Mouse (Mus musculus) layer of hippocampus, postnatal 10 days (tissue): ENCODE data around the gene Ubxn6. TPM values are rescaled to one million over a fixed set of nuclear protein-coding genes. Genes with fewer than 3 reads are reported as not detected.
"Not testable (repeated sequence)": the region's sequence is repeated elsewhere in the genome, so short reads cannot be mapped to it uniquely, and the experiment has no call there.

Experiments
- DNase-seq, 2 experiments: peaks; one replicate each; pipeline ENCODE4 v3.0.0; 2021; ENCODE audit warnings: low spot score in 2 of 2
- long read RNA-seq: library from polyadenylated mRNA; stranded (forward); transcript quantifications from one replicate; pipeline ENCODE4 v2.0.0, GENCODE M21; 2023
- total RNA-seq, 2 experiments: library from RNA; stranded (reverse); gene quantifications; 2 replicates each; pipeline ENCODE4 v1.2.3; 2021

Gene Ubxn6
- total RNA-seq = 10 to 100 TPM; 68.5 to 70.6 TPM
- long read RNA-seq, transcript Ubxn6-201 (11 exons, 2,949 nt) = major isoform, 85 of 96 reads
- long read RNA-seq, partial matches to known transcripts = 5 of 96 reads
- long read RNA-seq, other reads (novel, unspliced or antisense) = 4 of 96 reads

DNA sequence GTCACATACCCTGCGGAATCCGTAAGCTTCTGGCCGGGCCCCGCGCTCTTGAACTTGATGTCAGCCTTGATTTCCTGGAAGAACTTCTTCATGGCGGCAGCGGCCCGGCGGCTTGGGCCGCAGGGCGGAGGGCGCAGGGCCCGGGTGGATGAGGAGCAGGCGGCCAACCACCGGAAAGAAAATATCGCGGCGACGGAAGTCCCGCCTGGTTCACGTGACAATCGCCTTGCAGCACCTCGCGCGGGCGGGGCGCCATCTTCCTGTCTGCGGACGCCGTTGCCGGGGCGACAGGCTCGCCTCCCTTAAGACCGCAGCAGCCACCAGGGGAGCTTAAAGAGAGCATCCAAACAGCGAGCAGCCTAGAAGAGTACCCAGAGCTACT is at the start of gene Ubxn6:
TSS of gene Ubxn6 (minus strand) at position 202 of the 382 bp plus-strand sequence.
- peak; percentile 97 to 98 for DNase-seq

DNA sequence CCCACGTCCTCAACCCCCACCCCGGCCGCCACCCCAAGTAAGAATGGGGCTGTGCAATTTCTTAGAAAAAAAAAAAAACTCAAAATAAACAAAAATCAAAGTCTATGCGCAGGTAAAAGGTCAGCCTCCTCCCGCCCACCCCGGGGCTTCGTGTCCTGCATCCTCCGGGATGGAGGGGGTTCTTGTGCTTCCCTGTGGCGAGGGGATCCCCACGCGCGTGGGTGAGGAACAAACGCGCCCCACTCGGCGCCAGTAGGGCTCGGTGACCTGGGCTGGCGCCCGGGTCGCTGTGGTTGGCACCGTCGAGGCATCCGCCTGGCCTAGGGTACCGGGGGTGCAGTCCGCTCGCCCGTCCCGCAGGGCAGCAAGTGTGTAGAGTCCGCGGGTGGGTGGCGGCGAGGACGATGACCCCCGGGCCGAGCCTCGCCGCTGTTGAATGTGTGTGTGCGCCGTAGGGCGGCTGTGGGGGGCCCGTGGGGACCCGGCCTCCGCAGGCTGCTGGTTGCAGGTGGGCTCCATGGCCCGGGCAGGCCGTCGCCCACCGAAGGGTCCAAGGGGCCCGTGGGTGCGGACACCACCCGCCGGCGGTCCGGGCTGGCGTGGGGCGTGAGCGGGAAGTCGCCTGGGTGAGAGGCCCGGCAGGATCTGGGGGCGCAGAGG is 49.0 kb upstream of the Ubxn6 start:
- no peak for DNase-seq

DNA sequence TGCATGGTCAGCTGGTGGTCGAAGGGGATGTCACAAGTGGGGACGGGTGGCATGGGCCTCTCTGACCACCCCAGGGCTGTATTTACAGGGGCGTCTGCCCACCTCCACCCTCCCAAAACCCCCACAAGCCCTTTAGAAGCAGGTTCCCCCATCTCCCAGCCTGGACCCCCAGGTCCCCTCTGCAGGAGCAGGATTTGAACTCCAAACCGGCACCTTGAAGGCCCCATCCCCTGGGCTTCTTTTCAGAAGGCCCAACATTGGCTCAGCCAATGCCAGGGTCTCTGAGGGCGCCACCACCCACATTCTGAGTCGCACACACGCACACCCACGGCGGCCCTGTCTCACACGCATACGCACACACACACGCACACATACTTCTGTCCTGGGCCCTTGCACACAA is 48.3 kb upstream of the Ubxn6 start:
- no peak for DNase-seq

DNA sequence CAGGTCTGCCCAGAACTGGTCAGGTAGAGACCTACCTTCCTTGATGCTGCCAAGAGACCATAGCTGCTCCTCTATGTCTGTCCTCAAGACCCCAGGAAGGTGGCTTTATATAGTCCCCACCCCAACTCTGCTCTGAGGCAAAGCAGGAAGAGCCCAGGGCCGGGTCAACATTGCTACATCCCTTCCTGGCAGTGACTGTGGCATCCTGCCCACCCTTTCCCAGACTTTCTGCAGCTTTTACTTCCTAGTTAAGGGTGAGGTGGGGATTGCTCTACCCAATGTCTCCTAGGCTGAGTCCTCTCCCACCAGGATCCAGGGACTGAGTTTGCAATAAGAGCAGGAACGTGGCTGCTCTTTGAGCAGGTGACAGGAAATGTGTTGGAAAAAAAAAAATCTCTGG is 47.0 kb upstream of the Ubxn6 start, which contains the start of gene Lrg1:
TSS of gene Lrg1 (minus strand) at position 176 of the 400 bp plus-strand sequence.
- no peak for DNase-seq

DNA sequence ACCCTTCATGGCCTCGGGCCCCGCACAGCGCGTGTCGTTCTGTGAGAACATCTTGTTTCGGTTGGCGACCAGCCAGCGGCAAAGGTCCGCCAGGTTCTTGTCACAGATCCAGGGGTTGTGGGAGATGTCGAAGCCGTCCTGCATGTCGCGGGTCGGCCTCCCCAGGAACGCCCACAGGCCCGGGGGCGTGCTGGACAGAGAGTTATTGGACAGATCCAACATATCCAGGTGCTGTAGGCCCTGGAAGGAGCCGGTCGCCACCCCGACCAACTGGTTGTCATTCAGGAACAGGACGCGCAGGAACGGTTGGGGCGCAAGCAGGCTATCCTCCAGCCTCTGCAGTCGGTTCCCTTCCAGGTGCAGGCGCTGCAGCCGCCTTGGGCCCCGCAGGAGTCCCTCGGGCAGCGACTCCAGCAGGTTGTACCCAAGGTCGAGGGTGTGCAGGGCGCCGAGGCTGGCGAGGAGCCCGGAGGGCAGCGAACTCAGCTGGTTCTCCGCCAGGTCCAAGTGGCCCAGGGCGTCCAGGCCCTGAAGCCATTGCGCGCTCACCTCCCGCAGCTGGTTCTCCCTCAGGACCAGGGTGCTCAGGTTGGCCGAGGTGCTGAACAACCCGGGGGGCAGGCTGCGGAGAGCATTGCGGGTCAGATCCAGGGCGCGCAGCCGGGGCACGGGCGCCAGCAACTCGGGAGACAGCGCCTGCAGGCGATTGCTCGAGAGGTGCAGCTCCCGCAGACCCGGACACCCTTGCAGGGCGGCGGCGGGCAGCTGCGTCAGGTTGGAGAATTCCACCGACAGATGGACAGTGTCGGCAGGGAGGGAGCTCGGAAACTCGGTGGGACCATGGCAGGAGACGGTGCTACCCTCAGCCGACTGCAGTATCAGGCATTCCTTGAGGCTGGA is 45.4 kb upstream of the Ubxn6 start:
- peak in 1 of 2 experiments; percentile 43 for DNase-seq

DNA sequence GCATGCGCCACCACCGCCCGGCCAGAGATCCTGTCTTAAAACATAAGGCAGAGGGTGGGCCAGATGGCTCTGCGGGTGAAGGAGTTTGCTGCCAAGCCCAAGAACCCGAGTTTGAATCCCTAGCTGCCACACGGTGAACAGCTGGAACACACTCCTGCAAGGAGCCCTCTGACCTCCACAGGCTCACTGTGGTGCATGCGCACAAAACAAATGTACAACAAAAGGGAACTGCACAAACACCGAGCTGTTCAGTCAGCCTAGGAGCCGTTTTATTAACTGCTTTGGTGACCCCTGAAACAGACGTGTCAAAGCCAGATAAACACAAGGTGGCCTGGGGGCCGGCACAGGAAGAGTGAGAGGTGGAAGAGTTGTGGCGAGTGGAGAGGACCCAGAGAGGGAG is 44.6 kb upstream of the Ubxn6 start:
- DNase-seq = no peak

DNA sequence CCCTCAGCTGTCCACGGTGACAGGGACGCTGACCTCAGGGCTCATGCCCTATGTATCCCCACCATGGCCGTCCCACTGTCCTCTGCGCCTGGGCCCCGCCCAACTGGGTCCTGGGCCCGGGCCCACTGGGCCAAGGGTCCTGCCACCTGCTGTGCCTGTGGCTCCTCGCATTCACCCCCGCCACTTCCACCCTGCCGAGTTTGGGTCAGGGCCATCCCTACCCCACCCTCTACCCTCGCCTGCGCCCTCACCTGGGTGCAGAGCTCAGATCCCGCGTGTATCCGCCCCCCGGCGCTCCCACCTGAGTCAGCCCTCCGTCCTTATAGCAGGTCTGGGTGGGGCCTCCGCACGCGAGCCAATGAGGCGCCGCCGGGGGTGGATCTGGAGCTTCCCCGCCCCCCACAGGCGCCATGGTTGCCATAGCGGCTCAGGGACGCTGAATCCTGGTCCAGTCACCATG is 42.5 kb upstream of the Ubxn6 start, which contains the start of gene Plin5:
TSS of gene Plin5 (minus strand) at position 346 of the 460 bp plus-strand sequence.
- peak; percentile 49 to 68 for DNase-seq

DNA sequence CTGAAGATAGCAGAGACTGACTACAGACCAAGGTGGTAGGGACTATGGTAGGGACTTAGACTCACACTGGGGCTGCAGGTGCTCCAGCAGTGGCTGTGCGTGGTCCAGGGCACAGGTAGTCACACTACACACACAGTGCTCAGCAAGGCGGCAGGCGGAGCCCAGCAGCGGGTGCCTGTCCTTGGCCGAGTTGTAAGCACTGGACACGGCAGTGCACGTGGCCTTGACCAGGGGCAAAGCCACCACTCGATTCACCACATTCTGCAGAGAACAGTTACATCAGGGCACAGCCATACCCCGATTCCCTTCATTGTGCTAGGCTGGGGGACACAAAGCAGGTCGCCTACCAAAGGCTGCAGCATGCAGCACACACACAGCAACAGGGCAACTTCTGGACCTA is 41.4 kb upstream of the Ubxn6 start:
- no peak for DNase-seq

DNA sequence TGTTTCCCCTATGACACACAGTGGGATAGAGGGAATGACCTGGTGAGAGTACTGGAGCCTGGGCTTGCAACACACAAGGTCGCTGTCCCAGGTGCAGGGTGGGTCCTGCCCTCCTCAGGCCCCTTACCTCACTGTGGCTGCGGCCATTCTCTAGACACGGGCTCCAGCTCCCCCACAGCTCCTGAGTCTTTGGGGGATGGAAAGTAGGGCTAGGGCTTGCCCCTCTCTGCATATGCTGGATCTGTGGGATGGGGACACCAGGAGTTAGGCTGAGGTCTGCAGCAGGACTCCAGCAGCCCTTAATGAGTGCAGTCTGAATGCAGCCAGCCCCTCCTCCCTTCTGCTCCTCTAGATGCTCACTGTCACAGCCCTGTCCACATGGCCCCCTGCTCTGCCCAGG is 37.9 kb upstream of the Ubxn6 start:
- no peak for DNase-seq

DNA sequence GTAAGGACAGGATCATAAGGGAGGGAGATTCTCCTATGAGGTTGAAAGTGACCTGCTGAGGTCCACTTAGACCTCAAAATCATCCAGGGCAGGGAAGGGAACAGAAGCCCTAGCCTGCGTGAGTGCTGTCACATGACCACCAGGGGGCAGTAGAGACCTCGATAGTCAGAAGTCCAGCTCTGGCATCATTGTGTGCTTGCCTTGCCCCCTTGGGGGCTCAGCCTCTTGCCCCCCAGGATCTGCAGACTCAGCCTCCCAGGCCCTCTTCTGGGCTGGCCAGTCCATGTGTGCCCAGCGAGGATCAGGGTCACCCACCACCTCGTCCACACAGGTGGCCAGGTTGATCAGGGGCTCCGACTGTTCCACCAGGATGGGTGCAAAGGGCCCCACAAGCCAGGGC is 37.0 kb upstream of the Ubxn6 start:
- peak; percentile 65 to 77 for DNase-seq

DNA sequence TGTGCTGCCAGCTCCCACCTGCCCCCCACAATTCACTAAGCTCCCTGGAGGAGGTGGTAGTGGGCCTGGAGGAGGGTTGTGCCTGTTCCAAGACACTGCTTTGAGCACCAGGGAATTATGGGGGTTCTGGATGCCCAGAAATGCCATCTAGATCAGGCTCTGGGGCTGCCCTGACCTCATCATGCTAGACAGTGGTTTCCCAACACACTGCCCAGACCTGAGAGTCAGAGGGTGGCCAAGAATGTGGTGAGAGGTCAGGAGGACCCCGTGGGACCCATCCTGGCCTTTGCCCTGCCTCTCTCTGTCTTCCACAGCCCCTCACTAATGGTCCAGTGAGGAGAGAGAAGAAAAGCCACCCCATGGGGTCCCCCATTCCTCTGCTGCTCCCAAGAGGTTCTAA is 36.2 kb upstream of the Ubxn6 start:
- DNase-seq = peak in 1 of 2 experiments; percentile 13

DNA sequence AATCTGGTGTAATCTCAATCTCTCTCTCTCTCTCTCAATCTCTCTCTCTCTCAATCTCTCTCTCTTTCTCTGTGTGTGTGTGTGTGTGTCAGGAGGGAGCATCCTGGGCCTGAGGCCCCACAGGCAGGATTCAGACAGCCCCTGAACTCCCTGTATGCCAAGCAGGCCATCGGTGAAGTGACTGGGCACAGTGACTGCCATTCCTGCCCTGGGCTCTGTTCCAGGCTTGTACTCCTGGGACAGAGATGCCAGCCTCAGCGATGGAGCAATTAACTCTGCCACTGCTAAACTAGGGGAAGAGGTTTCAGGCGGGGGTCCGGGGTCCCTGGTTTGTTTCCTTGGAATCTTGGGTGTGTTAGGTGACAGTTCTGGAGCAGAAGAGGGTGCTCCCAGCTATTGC is 35.7 kb upstream of the Ubxn6 start:
- peak in 1 of 2 experiments; percentile 47 for DNase-seq

DNA sequence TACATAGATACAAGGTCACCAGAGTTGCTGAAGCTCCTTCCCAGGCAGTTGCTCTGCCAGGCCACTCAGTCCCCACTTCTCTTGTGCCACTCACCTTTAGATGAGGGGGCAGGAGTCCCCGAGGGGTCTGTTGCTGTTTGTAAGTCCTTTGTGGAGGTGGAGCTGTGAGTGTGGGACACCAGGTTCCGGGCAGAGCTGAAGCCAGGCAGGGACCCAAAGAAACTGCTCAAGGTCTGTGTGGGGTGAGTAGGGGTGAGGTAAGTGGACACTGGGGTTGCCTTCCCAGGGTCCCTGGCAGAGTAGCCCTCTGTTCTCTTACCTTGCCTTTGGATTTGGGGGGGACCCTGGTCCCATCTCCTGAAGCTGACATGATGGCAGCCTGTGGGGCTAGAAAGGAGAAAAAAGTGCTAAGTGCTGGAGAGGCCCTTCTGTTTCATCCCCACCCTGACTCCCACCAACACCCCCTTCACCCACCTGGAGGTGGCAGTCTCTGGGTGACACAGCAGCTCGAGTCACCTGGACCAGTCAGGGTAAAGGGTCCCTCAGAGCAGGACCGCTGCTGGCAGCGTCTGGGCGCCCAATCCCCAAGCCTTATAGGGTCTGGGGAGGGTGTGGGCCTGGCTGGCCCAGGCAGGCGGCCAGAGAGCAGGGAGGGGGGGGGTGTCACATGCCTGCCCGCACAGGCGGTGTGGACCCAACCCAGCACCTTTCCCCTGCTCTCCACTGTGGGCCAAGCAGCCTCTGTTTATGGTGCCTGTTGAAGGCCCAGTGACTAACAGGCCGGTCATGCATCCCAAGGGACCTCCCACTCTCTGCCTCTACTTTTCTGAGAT is 34.6 kb upstream of the Ubxn6 start, which contains the start of gene Plin4:
TSS of gene Plin4 (minus strand) at position 585 of the 833 bp plus-strand sequence.
- no peak for DNase-seq

DNA sequence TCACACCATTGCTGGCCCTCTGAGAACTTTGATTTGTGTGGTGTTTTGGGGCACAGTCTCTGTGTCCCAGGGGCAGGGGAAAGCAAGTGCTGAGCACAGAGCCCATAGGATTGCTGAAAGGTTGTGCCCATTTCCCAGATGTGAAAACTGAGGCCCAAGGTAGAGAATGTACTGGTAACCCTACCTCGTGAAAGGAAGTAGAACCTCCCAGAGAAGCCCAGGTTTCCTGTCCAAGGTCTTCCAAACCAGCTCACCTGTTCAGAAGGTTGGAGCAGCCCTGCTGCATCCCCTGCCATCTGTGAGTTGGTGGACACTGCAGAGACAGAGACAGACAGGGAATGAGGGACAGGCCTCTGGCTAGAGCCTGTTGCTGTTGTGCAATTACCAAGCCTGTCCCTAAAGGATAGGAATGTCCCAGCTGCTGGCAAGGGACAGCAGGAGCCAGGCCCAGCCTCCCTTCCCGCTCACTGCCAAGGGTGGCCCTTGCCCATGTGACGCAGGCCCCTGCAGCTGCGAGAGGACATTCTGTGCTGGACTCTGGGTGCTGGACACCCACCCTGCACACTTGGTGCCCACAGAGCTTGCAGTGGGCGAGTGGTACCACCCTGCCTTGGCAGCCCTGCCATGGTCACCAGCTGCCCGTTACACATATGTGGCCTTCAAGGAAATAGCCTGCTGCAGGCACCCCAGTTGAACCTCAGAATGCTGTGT is 33.7 kb upstream of the Ubxn6 start:
- DNase-seq = peak; percentile 50 to 57

DNA sequence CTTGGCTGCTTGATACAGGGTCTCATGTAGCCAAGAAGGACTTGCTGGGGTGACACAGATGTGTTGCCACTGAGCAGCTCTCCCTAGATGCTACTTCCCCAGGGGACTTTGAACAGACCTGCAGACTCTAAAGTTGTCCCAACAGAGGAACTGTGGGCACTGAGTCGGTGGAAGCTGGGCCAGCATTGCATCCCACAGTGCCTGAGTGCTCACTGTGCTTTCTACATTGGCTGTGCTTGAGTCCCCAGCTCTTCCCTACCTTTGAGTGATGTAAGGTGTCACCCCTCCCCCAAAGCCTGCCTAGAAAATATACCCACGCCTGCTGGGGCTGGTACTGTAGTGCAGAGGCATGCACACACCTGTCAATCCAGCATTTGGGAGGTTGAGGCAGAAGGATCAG is 32.9 kb upstream of the Ubxn6 start:
- no peak for DNase-seq

DNA sequence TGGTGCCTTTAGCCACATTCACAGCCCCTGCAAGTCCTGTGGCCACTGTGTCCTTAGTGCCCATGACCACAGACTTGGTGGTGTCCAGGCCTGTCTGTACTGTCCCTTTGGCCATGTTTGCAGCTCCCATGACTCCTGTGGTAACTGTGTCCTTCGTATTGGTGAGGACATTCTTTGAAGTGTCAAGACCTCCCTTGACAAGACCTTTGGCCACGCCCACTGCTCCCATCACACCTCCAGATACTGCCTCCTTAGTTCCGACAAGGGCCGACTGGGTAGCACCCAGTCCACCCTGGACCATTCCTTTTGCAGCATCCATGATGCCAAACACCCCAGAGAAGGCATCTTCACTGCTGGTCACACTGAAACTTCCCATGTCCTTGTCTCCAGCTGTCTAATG is 32.2 kb upstream of the Ubxn6 start:
- no peak for DNase-seq

DNA sequence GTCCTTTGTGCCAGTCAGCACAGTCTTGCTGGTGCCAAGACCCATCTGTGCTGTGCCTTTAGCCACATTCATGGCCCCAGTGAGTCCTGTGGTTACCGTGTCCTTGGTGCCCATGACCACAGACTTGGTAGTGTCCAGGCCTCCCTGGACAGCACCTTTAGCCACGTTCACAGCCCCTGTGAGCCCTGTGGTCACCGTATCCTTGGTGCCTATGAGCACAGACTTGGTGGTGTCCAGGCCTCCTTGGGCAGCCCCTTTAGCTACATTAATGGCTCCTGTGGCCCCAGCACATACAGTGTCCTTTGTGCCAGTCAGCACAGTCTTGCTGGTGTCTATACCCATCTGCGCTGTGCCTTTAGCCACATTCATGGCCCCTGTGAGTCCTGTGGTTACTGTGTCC is 31.6 kb upstream of the Ubxn6 start:
- not testable (repeated sequence) for DNase-seq

DNA sequence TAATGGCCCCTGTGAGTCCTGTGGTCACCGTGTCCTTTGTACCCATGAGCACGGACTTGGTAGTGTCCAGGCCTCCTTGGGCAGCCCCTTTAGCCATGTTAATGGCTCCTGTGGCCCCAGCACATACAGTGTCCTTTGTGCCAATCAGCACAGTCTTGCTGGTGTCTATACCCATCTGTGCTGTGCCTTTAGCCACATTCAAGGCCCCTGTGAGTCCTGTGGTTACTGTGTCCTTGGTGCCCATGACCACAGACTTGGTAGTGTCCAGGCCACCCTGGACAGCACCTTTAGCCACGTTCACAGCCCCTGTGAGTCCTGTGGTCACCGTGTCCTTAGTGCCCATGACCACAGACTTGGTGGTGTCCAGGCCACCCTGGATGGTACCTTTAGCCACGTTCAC is 30.0 kb upstream of the Ubxn6 start:
- not testable (repeated sequence) for DNase-seq

DNA sequence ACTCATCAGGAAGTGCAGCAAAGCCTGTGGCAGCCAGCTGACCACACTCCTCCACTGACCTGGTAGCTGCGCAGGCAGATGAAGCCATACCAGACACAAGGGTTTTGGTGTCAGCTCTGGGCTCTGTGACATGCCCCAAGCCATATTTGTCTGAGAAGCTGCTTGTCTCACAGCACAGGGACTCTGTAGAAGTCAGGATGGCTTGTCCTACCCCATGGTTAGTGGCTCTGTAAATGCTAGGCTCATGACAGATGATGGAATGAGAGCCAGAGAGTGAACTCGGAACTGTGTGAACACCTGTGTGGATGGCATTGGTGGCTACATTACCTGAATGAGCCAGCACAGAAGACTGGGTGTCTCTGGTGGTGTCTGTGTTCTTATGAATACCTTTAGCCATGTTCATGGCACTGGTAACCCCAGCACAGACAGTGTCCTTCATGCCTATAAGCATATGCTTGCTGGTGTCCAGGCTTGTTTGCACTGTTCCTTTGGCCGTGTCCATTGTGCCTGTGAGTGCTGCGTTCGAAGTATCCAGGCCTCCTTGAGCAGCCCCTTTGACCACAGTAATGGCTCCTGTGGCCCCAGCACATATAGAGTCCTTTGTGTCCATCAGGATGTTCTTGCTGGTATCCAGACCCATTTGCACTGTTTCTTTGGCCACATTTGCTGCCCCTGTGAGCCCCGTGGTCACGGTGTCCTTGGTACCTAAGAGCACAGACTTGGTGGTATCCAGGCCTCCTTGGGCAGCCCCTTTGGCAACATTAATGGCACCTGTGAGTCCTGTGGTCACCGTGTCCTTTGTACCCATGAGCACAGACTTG is 28.8 kb upstream of the Ubxn6 start:
- DNase-seq = no peak
